Mouse (Mus musculus) heart, postnatal 0 days (tissue): ENCODE measurements around the gene Crnkl1.

Experiments used
- CTCF ChIP-seq: IDR thresholded peaks from 2 replicates; pipeline ENCODE4 v1.5.1; 2016; ENCODE audit warnings: antibody characterized with exemption, control low read depth, low read depth
- EP300 ChIP-seq: IDR thresholded peaks from 2 replicates; pipeline ENCODE4 v1.6.1; 2016; ENCODE audit warnings: antibody characterized with exemption, low read depth

- TF ChIP-seq EP300 (no peak), CTCF (no peak)
Observed at GRCm38 (mm10) chr2:145884913-145885785, 49.7 kb downstream of the Crnkl1 start.
